Mouse (Mus musculus): ENCODE measurements at regions not wholly inside any gene's neighbourhood (a gene's known extent, or its start where the extent isn't known, plus 50 kb on each side); places are given as distances from the start of the nearest gene placed in this dataset.
A peak's percentile ranks its signal among the peaks of the same experiment; 100 is the strongest.

DNA sequence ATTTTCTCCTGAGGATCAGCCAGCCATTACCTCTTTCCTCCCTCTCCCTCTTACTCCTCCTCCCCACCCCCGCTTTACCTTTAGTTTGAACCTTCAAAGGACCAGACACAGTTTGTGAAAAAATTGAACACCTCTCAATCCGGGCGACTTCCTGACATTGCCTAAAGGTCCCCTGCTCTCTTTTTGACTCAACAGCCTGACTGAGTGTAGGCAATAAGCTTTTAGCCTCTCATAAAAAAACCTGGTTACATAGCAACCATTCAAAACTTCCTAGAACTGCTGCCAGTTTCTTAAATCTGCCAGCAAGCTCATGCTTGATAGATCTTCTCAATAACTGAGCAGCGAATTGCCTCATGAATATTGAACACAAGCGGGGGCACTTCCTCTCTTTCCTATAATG, 71.7 kb downstream of the Zfp945 start:
- no peak for DNase-seq

GRCm38 (mm10) chr17:22784481-22784880, 82.5 kb downstream of the Zfp945 start:
- no peak for DNase-seq

GRCm38 (mm10) chr17:22745736-22746135, 121.2 kb downstream of the Zfp945 start:
- DNase-seq: no peak

GRCm38 (mm10) chr17:22739581-22740178, 127.3 kb downstream of the Zfp945 start:
- peak; percentile 64 to 65 for DNase-seq

- DNase-seq: no peak
Observed at GRCm38 (mm10) chr17:22739173-22739572, 127.8 kb downstream of the Zfp945 start.

- DNase-seq: no peak
Observed at GRCm38 (mm10) chr17:22736360-22736759, 130.6 kb downstream of the Zfp945 start.
